Mouse (Mus musculus) gonadal fat pad, adult 2 months (tissue): ENCODE results near the gene Gamt. TPM values are rescaled to one million over a fixed set of nuclear protein-coding genes. Genes with fewer than 3 reads are reported as not detected.
A peak's percentile ranks its signal among the peaks of the same experiment; 100 is the strongest.
"Not testable (repeated sequence)": the region's sequence is repeated elsewhere in the genome, so short reads cannot be mapped to it uniquely, and the experiment has no call there.

Experiments
- DNase-seq: peaks from one replicate; pipeline ENCODE4 v3.0.0-alpha.2; 2012; ENCODE audit warnings: low read depth
- polyA plus RNA-seq: library from polyadenylated mRNA; depleted of rRNA; stranded (reverse); fragments of >200 nt; gene quantifications from 2 replicates; pipeline ENCODE4 v1.2.3, GENCODE M21; 2012

The Gamt gene
- polyA plus RNA-seq, 1 experiment, result 252 TPM

- no peak for DNase-seq
Measured at GRCm38 (mm10) chr10:80258752-80259462, 1.9 kb downstream of the Gamt start.

DNA sequence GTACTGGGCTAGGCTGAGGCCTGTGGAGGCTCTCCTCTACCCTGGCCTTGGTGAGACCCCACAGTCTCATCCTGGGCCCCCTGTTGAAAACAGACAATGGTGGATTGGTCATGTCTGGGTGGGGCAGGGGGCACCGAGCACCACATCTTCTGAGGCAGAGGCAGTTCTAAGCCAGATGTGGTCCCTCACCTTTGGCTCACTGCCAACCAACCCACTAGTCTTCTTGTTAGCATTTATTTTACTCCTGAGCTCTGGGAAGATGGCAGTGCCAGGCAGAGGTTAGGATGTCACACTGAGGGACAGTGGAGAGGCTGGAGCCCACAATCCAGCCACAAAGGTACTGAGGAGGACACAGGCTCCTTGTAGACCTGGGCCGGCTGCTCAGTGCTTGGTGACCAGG lies 2.9 kb downstream of the Gamt start:
- no peak for DNase-seq

DNA sequence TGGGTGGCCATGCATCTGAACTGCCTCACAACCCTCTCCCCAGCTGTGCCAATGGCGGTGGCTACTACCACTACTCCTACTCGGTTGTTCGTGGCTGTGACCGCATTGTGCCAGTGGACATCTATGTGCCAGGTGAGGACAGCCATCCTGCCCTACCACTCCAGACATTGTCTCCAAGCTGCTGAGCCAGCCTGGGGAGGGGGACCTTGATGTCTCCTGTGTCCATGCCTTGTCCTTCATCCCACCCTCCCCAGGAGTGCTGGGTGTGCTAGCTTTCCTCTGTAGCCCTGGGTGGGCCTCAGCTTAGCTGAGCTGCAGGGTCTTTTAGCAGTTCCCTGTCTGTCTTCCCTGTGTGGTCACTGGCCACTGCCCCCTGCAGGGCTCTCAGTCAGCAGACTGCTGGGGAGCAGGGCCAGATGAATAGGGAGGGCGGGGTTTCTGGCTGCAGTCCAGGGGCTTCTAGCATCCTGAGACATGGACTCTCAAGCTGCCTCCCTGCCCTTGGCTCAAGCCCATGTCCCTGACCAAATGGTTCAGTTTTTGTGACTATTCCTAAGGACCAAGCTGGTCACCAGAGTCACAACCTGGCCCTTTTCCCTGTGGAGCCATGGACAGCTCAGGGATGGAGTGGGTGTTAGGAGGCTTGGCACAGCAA lies 4.8 kb downstream of the Gamt start:
- no peak for DNase-seq

DNA sequence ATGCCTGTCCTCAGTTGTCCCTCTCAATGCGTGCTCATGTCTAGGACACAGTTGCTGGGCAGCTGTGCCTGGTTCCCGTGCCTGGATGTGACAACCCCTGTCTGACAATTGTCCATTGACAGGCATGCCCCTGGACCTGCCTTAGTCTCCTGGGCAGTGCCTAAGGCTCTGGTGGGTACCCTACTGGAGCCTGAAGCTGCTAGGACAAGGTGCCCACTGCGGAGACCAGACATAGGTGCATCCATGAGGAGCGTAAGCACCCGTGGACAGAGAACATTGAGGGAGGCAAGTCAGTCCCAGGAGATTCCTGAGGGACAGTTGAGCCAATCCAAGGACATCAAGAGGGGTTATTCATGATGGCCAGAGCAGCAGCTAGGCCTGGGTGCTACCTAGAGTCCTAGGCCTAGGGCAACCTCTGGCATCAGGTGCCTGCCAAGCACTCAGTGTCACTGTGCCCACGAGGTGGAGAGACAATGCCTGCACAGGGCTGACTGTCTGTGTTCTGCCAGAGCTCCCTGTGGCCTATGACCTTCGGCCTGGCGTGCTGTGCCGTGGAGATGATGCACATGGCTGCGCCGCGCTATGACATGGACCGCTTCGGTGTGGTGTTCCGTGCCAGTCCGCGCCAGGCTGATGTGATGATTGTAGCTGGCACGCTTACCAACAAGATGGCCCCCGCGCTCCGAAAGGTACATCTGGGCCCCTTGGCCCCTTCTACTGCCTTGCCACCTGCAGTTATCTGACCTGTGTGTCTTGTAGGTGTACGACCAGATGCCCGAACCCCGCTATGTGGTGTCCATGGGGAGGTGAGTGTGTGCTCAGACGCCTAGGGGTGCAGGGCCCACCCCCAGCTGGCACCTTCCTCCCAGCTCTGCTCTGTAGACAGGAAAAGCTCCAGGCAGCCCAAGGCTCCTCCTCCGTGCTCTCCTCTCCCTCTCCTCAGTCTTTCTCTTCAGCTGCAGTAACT lies 6.2 kb downstream of the Gamt start:
- no peak for DNase-seq

GRCm38 (mm10) chr10:80253551-80253950 lies 7.3 kb downstream of the Gamt start:
- DNase-seq, result no peak

DNA sequence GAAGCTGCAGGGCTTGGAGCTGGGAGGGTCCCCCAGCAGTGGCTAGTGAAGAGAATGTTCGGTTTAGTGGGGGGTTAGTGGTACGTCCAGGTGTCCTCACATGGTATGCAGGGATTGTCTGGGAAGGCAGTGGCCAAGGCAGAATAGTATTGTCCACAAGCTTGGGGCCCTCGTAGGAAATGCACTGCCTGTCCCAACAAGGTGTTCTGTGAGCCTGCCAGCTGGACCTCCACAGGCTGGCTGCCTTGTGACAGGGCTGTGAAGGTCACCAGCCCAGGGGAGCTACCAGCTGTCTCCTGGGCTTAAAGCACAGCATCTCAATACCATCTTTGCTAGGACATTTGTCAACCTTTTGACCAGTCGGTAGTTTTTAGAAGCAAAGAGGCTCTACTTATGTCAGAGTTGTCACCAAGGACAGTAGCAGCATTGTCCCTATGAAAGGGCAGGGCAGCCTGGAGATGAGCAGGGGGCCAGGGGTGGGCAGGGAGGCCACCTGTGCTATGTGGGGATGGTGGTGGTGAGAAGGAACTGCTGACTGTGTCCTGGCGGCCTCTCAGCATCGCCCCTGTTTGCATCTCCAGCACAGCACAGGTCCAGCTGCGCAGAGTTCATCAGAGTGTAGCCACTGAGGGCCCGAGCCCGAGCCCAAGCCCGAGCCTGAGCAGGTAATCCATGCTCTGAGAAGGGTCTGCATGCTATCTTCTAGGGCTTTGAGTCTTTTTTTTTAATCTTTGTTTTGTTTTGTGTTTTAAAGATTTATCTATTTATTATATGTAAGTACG lies 8.1 kb downstream of the Gamt start:
- no peak for DNase-seq

GRCm38 (mm10) chr10:80252011-80252410 lies 8.8 kb downstream of the Gamt start:
- no peak for DNase-seq

GRCm38 (mm10) chr10:80250573-80250972 lies 10.2 kb downstream of the Gamt start:
- no peak for DNase-seq

DNA sequence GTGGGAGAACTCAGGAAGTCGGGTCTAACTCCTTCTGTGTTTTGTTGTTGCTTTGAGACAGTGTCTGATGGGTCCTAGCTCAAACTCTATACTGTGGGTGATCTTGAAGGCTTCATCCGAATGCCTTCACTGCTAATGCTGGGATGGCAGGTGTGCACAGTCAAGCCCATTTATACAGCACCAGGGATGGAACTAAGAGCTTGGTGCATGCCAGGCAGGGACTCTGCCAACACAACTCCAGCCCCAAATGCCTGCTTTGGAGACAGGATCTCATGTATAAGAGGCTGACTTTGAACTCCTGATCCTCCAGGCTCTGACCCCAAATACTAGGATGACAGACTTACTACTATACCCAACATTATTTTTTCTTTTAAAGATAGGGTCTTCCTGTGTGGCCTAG lies 10.8 kb downstream of the Gamt start:
- no peak for DNase-seq

GRCm38 (mm10) chr10:80248971-80249640 lies 11.7 kb downstream of the Gamt start, which contains the start of gene Ndufs7:
Ndufs7 (plus strand) TSS chr10:80249121.
- peak; percentile 58 for DNase-seq

- not testable (repeated sequence) for DNase-seq
Measured at GRCm38 (mm10) chr10:80248437-80248836, 12.4 kb downstream of the Gamt start.

GRCm38 (mm10) chr10:80247849-80248248 lies 13.0 kb downstream of the Gamt start:
- no peak for DNase-seq

- no peak for DNase-seq
Measured at GRCm38 (mm10) chr10:80245600-80245999, 15.2 kb downstream of the Gamt start.

DNA sequence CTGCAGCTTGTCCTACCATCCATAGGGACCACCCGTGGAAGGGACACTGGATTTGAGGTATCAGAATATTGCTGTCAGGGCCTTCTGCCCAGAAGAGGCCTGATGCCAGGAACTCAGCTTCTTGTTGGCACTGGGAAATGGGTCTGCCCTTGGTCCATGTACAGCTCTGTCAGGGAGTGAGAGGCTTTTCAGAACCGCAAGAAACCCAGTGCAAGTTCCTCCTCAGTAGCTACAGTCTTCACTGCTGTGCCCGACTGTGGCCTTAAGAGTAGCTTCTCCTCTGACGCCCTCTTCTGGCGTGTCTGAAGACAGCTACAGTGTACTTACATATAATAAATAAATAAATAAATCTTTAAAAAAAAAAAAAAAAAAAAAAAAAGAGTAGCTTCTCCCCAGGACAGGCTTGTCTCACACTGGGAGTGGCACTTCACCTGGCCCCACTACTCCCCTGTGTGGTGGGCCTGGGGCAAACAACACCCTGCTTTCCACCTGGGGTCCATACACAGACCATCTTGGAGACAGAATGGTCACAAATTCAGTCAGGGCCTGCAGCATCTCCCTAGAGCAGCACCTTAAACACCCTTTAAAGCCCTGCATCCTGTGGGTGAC lies 15.9 kb downstream of the Gamt start:
- no peak for DNase-seq

DNA sequence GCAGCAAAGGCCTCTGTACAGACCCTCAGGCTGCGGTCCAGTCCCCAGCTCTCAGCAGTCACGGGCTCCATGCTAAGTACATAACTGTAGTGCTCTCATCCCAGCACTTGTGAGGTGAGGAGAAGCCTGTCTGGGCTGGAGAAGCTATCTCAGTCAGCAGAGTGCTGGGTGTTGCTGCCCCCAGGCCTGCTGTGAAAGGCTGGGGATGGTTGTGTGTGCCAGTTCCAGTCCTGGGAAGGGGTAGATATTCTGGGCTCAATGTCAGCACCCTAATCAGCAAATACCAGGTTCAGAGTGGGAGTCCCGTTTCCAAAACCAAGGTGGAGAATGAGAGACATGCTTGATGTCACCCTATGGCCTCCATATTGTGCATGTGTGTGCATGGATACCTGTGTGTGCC lies 18.2 kb downstream of the Gamt start:
- no peak for DNase-seq

DNA sequence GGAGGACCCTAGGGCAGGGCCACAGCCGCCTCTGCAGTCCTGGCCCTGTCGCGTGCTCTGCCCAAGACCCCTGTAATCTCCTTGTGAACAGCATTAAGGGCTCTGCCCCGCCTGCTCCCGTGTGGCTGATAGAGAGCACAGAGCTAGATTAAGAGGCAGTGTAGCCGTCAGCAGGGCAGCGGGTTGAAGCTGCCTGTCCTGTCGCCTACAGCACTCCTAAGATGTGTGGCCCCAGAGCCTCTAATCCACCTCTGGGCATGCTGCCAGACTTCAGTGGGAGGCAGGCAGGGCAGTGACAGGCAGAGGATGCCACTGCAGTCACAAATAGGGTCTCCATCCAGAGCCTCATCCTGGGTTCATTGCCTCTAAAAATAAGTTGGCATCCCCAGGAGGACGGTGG lies 18.7 kb downstream of the Gamt start:
- no peak for DNase-seq

DNA sequence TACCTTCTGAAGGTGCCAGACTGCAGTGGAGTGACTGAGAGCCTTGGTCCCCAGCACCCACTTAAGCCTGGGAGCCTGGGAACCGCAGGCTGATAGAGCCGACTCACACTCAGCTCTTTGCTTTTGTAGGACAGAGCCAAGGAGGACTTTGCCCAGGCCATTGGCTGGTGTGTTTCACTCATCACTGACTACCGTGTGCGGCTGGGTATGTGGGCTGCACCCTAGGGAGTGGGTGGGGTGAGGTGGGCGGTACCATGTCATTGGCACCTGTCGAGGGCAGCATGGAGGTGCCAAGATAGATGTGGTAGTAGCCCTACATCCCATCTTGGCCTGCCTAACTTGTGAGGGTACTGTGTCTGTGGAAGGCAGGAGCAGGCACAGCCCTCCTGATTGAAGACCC lies 21.0 kb downstream of the Gamt start:
- DNase-seq, result no peak

DNA sequence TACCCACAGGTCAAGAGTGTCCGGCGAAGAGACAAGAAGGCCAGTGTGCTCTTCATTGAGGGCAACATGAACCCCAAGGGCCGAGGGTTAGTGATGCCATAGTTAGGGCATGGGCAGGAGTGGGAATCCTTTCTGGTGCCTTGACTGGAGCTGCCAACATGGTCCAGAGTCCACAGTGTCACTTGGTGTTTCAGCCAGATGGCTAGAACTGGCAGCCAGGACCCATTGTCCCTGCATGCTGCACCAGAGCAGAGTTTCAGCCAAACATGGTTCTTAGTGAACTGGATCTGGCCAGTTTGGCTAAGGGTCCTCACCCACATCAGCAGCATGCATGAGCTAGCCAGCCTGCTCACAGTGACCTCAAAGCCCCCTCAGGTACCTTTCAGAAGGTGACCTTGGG lies 22.5 kb downstream of the Gamt start:
- DNase-seq, result no peak

- DNase-seq, result no peak
Measured at GRCm38 (mm10) chr10:80237020-80237419, 23.8 kb downstream of the Gamt start.

- no peak for DNase-seq
Measured at GRCm38 (mm10) chr10:80236145-80236825, 24.5 kb downstream of the Gamt start.
